Mouse (Mus musculus) cerebellum, adult 9-10 months (tissue): ENCODE data around the gene Thsd7b.
A peak's percentile ranks its signal among the peaks of the same experiment; 100 is the strongest.

Source experiments
- DNase-seq: peaks from one replicate; pipeline ENCODE4 v3.0.0; 2022

Thsd7b gene

GRCm38 (mm10) chr1:129526967-129527366 lies 253.9 kb downstream of the Thsd7b start:
- DNase-seq = peak; percentile 74

- no peak for DNase-seq
Measured at GRCm38 (mm10) chr1:129532206-129532605, 259.1 kb downstream of the Thsd7b start.

GRCm38 (mm10) chr1:129538508-129538907 lies 265.4 kb downstream of the Thsd7b start:
- DNase-seq = no peak

GRCm38 (mm10) chr1:129538970-129539369 lies 265.9 kb downstream of the Thsd7b start:
- no peak for DNase-seq

- DNase-seq = no peak
Measured at GRCm38 (mm10) chr1:129540751-129541150, 267.6 kb downstream of the Thsd7b start.

GRCm38 (mm10) chr1:129542563-129543146 lies 269.6 kb downstream of the Thsd7b start:
- no peak for DNase-seq

GRCm38 (mm10) chr1:129543169-129543568 lies 270.1 kb downstream of the Thsd7b start:
- no peak for DNase-seq

- no peak for DNase-seq
Measured at GRCm38 (mm10) chr1:129558054-129558453, 285.0 kb downstream of the Thsd7b start.

GRCm38 (mm10) chr1:129559137-129559536 lies 286.0 kb downstream of the Thsd7b start:
- DNase-seq = no peak

GRCm38 (mm10) chr1:129559812-129560211 lies 286.7 kb downstream of the Thsd7b start:
- DNase-seq = no peak

GRCm38 (mm10) chr1:129562707-129563106 lies 289.6 kb downstream of the Thsd7b start:
- no peak for DNase-seq

- DNase-seq = no peak
Measured at GRCm38 (mm10) chr1:129570522-129570921, 297.4 kb downstream of the Thsd7b start.

- no peak for DNase-seq
Measured at GRCm38 (mm10) chr1:129579955-129580354, 306.9 kb downstream of the Thsd7b start.

GRCm38 (mm10) chr1:129586635-129587034 lies 313.5 kb downstream of the Thsd7b start:
- no peak for DNase-seq

GRCm38 (mm10) chr1:129589366-129590002 lies 316.4 kb downstream of the Thsd7b start:
- peak; percentile 10 for DNase-seq

- DNase-seq = no peak
Measured at GRCm38 (mm10) chr1:129595447-129595846, 322.3 kb downstream of the Thsd7b start.

GRCm38 (mm10) chr1:129600933-129601332 lies 327.8 kb downstream of the Thsd7b start:
- no peak for DNase-seq

GRCm38 (mm10) chr1:129602284-129602683 lies 329.2 kb downstream of the Thsd7b start:
- no peak for DNase-seq

- no peak for DNase-seq
Measured at GRCm38 (mm10) chr1:129608395-129608794, 335.3 kb downstream of the Thsd7b start.

- no peak for DNase-seq
Measured at GRCm38 (mm10) chr1:129616080-129616479, 343.0 kb downstream of the Thsd7b start.

GRCm38 (mm10) chr1:129619440-129620301 lies 346.6 kb downstream of the Thsd7b start:
- DNase-seq = no peak

- DNase-seq = no peak
Measured at GRCm38 (mm10) chr1:129624519-129624918, 351.4 kb downstream of the Thsd7b start.

- no peak for DNase-seq
Measured at GRCm38 (mm10) chr1:129635146-129635545, 362.0 kb downstream of the Thsd7b start.
